Mouse (Mus musculus) limb, embryonic 14.5 days (tissue): ENCODE measurements around the gene E2f6. TPM values are rescaled to one million over a fixed set of nuclear protein-coding genes. Genes with fewer than 3 reads are reported as not detected.

Experiments used
- ATAC-seq: fragments of 200-750 bp; cut with Nextera tagmentation; 2 replicates; pipeline ENCODE4 v1.8.0; 2017; ENCODE audit warnings: low read depth, moderate number of reproducible peaks, moderate TSS enrichment; ENCODE audit not compliant: low FRiP score
- DNase-seq: peaks from one replicate; pipeline ENCODE4 v3.0.0-alpha.2; 2015; ENCODE audit warnings: low spot score
- H3K27ac ChIP-seq: fragments of 300-500 bp; sonication (generic); replicated peaks from 2 replicates; pipeline ENCODE4 v1.5.1; 2014; ENCODE audit warnings: low read depth, mild to moderate bottlenecking, low read length, moderate library complexity, mixed read lengths
- H3K27me3 ChIP-seq: fragments of 300-500 bp; sonication (generic); 2 replicates; pipeline ENCODE4 v1.6.1; 2014; ENCODE audit warnings: low read length, mixed read lengths; ENCODE audit not compliant: control insufficient read depth, insufficient read depth
- H3K36me3 ChIP-seq: fragments of 300-500 bp; sonication (generic); 2 replicates; pipeline ENCODE4 v1.6.1; 2014; ENCODE audit warnings: mild to moderate bottlenecking, low read length, moderate library complexity, mixed read lengths; ENCODE audit not compliant: control insufficient read depth, insufficient read depth
- H3K4me1 ChIP-seq: fragments of 300-500 bp; sonication (generic); 2 replicates; pipeline ENCODE4 v1.6.1; 2014; ENCODE audit warnings: antibody characterized with exemption, low read length, mixed read lengths; ENCODE audit not compliant: control insufficient read depth, insufficient read depth
- H3K4me2 ChIP-seq: fragments of 300-500 bp; sonication (generic); replicated peaks from 2 replicates; pipeline ENCODE4 v1.6.1; 2014; ENCODE audit warnings: low read depth, mild to moderate bottlenecking, low read length, moderate library complexity; ENCODE audit not compliant: severe bottlenecking
- H3K4me3 ChIP-seq: fragments of 300-500 bp; sonication (generic); replicated peaks from 2 replicates; pipeline ENCODE4 v1.5.1; 2014; ENCODE audit warnings: low read length
- H3K9ac ChIP-seq: fragments of 300-500 bp; sonication (generic); 2 replicates; pipeline ENCODE4 v1.6.1; 2014; ENCODE audit warnings: mild to moderate bottlenecking, low read depth, low read length, moderate library complexity; ENCODE audit not compliant: severe bottlenecking
- H3K9me3 ChIP-seq: fragments of 300-500 bp; sonication (generic); 2 replicates; pipeline ENCODE4 v1.6.1; 2016; ENCODE audit warnings: low read length; ENCODE audit not compliant: control insufficient read depth
- POLR2A ChIP-seq: fragments of 200-500 bp; IDR thresholded peaks from 2 replicates; pipeline ENCODE4 v1.8.0; 2012; ENCODE audit warnings: inconsistent platforms, mild to moderate bottlenecking, moderate library complexity, borderline replicate concordance; ENCODE audit not compliant: insufficient read depth, insufficient read length; ENCODE audit errors: extremely low read depth
- WGBS: fragments of 180-500 bp; shearing (Covaris S2); extraction: QIAGEN DNeasy Blood & Tissue Kit; methylation state at CpG from one replicate; pipeline ENCODE4 v1.1.7; 2014; 5-methylcytosine and 5-hydroxymethylcytosine counted together
- polyA plus RNA-seq, 2 experiments: library from polyadenylated mRNA; depleted of rRNA in 1 of 2; stranded (reverse) in 1 of 2; unstranded in 1 of 2; fragments of >200 nt; fragmentation: Nextera tagmentation in 1 of 2; extraction: Ambion mirVana in 1 of 2; gene quantifications; 2 replicates each; pipeline versions ENCODE4 v1.2.1 to v1.2.3; 2012 to 2014

E2f6 gene
- polyA plus RNA-seq, 2 experiments: 47.3 to 54.5 TPM

GRCm38 (mm10) chr12:16847204-16847792 lies 36.5 kb downstream of the E2f6 start:
- Histone ChIP-seq H3K9ac (no peak overlapping the region), H3K27me3 (no peaks in the 10 kb centered on the region), H3K36me3 (no peaks in the 10 kb centered on the region), H3K4me3 (no peak overlapping the region), H3K27ac (no peak overlapping the region), H3K4me2 (no peak overlapping the region), H3K4me1 (peaks cover 5% of the 10 kb centered on the region; the same call in 1 of the 2 replicates), H3K9me3 (no peaks in the 10 kb centered on the region)
- no peak for TF ChIP-seq POLR2A
- 85% methylated on average over 4 of the region's 4 CpGs for WGBS
- no peak for DNase-seq
- no peak for ATAC-seq

DNA sequence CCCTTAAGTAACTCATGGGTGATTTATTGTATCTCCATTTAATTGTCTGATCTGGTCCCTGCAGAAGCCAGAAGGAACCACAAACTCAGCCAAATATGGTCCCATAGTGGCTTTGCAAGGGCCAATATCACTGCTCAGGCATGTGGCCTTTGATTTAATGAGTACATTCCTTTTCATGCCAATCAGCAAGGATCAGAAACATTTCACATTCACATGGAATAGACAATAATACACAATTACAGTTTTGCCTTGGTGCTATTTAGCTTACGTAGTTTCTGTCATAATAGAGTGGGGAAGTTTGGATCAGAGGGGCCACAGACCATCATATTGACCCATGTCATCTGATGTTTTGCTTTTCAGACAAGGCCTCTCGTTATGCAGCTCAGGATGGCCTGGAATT lies 37.7 kb downstream of the E2f6 start:
- peaks cover 5% of the 10 kb centered on the region; the same call in 1 of the 2 replicates for H3K4me1 ChIP-seq
- H3K27me3 ChIP-seq: no peaks in the 10 kb centered on the region
- H3K4me3 ChIP-seq: no peak overlapping the region
- no peak overlapping the region for H3K27ac ChIP-seq
- H3K4me2 ChIP-seq: no peak overlapping the region
- no peaks in the 10 kb centered on the region for H3K36me3 ChIP-seq
- DNase-seq: no peak
- WGBS: 78% methylated on average over 2 of the region's 2 CpGs
- no peak overlapping the region for H3K9ac ChIP-seq
- H3K9me3 ChIP-seq: no peaks in the 10 kb centered on the region
- no peak for ATAC-seq
- TF ChIP-seq POLR2A: no peak

DNA sequence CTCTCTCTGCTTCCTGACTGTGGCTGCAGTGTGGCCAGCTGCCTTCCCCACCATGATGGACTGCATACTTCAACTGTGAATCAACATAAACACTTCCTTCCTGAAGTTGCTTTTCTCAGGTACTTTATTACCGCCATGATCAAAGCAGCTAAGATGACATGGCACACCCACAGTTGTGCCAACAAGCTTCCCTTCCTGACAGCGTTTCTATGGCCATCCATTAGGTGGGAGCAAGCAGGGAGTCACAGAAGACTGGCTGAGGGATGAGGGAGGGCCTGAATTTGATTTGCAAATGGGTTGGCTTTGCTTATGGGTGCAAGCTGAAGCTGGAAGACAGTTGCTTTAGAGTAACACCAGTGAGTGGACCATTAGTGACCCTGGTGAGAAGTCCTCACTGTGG lies 39.1 kb downstream of the E2f6 start:
- Histone ChIP-seq H3K27me3 (no peaks in the 10 kb centered on the region), H3K27ac (no peak overlapping the region), H3K9me3 (no peaks in the 10 kb centered on the region), H3K4me2 (no peak overlapping the region), H3K4me3 (no peak overlapping the region), H3K36me3 (no peaks in the 10 kb centered on the region), H3K4me1 (peaks cover 5% of the 10 kb centered on the region; the same call in 1 of the 2 replicates), H3K9ac (no peak overlapping the region)
- 51% methylated on average over 2 of the region's 2 CpGs for WGBS
- DNase-seq: no peak
- TF ChIP-seq POLR2A: no peak
- ATAC-seq: no peak

GRCm38 (mm10) chr12:16850431-16851375 lies 39.9 kb downstream of the E2f6 start:
- Histone ChIP-seq H3K4me3 (no peak overlapping the region), H3K27ac (no peak overlapping the region), H3K27me3 (no peaks in the 10 kb centered on the region), H3K4me2 (no peak overlapping the region), H3K36me3 (no peaks in the 10 kb centered on the region), H3K9ac (no peak overlapping the region), H3K4me1 (peaks cover 5% of the 10 kb centered on the region; the same call in 1 of the 2 replicates), H3K9me3 (no peaks in the 10 kb centered on the region)
- no peak for TF ChIP-seq POLR2A
- peak; percentile 54 for ATAC-seq
- 44% methylated on average over 16 of the region's 16 CpGs for WGBS
- no peak for DNase-seq

DNA sequence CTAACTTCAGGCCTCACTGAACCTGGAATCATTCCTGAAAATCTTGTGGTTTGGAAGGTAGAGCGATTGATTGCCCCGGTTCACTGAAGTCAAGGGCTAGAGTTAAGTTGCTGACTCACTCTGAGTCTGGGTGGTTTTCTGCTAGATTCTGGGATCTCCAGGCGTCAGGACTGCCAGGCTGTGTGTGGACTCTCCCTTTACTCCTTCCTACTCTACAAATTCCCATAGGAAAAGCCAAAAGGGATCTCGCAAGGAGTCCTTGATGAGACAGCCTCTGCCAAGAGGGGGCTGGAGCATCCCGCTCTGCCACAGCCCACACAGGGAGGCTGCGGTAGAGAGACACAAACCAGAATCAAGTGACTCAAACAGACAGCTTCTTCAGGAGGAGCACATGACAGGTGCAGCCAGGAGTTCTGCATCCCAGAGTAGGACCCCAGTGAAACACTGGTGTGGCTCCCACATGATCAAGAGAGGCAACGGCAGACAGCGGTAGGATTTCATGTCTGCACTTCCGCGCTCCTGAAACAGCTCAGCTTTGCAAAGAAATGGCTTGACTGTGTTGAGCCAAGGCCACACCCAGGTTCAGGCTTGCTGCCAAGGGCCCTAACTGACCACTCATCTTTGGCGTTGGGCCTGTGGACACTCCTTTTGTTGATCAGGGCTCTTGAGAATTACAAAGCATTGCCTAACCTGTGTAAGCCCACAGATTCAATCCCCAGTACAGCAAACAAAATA lies 42.8 kb downstream of the E2f6 start:
- 83% methylated on average over 11 of the region's 11 CpGs for WGBS
- ATAC-seq: no peak

More for the DNA sequence above, 42.8 kb downstream of the E2f6 start:
- H3K4me3 ChIP-seq: no peak overlapping the region
- H3K4me1 ChIP-seq: peaks cover 5% of the 10 kb centered on the region; the same call in 1 of the 2 replicates
- TF ChIP-seq POLR2A: no peak
- no peak overlapping the region for H3K4me2 ChIP-seq
- H3K27ac ChIP-seq: no peak overlapping the region
- H3K9me3 ChIP-seq: no peaks in the 10 kb centered on the region
- no peak for DNase-seq
- H3K36me3 ChIP-seq: no peaks in the 10 kb centered on the region
- no peak overlapping the region for H3K9ac ChIP-seq
- H3K27me3 ChIP-seq: no peaks in the 10 kb centered on the region
